Mouse (Mus musculus): Measurements from ENCODE around the gene Chordc1. TPM values are rescaled to one million over a fixed set of nuclear protein-coding genes. Genes with fewer than 3 reads are reported as not detected.

Chordc1 gene
- total and polyA plus RNA-seq, 2 experiments from 2014 or later, result 49.4 to 60.6 TPM

DNA sequence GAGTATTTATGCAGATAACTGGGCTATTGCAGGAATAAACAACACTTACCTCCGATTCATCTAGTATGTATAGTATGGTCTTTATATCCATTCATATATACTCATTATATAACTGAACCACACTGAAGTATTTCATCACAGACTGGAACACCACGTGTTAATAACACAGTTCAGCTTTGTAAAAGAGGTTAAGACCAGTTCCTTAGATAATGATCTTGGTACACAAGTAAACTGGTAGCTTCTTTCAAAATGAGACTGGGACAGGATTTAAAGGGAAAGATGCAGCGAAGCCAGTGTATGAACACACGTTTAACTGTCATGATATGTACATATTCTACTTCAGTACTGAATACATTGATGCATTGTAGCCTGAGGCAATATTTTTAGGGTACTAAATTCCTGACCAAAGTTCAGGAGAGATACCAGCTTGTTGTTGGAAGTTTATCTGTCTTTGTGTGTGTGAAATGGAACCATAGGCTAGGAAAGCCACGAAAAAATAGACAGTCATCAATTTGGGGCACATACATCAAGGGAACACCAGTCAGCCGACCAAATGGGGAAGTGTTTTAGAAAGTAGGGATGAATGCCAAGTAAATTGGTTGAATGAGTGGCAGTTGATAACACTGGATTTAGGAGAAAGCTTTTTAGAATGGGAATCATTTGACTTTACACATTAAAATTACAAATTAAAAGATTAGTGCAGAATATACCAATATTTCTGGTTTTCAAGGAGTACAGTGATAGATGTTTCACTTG, 1.3 kb downstream of the Chordc1 start:
- DNase-seq (ENCODE audit: low spot score) (no peak), ATAC-seq (ENCODE audit: low FRiP score) (no peak)
- no peak for TF ChIP-seq CTCF (IDR thresholded peaks at IDR 0.05)
- peaks cover 6% of the 10 kb centered on the region; the same call in 1 of the 2 replicates for H3K4me1 ChIP-seq (ENCODE audit: insufficient read depth, low read length)
- WGBS, result 50% methylated on average over 6 of the region's 6 CpGs
- H3K4me3 ChIP-seq (ENCODE audit: low read depth, low read length), result peak overlapping the region; percentile 95
- H3K4me2 ChIP-seq (ENCODE audit: low read depth, low read length, poor library complexity, severe bottlenecking), result peak overlapping the region; percentile 84
- H3K36me3 ChIP-seq (ENCODE audit: insufficient read depth, low read length), result no peaks in the 10 kb centered on the region
- H3K27ac ChIP-seq (ENCODE audit: low read depth, low read length), result no peak overlapping the region
- no peaks in the 10 kb centered on the region for H3K27me3 ChIP-seq (ENCODE audit: insufficient read depth, low read length)
- H3K9me3 ChIP-seq (ENCODE audit: low read length), result no peaks in the 10 kb centered on the region
- peak overlapping the region; percentile 98 for H3K9ac ChIP-seq (replicated peaks; ENCODE audit: low read length, poor library complexity, severe bottlenecking)

DNA sequence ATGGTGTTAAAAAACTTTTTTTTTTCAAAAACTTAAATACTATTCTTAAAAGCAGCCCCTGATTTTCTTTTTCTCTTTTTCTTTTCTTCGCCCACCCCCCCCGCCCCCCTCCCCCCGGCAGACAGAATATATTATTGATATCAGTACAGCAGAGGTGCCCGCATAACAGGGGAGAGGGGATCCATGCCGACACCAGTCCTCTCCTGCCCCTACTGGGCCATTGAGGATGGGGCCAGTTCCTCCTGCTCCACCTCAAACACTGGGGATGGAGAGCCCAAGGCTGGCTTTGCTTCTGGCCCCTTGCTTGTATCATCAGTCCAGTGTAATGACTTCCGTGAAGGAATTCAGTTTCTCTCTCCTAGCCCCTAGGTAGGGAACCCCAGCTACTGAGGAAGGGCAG, 6.4 kb downstream of the Chordc1 start:
- 91% methylated on average over 6 of the region's 6 CpGs for WGBS
- TF ChIP-seq CTCF (IDR thresholded peaks at IDR 0.05), result no peak
- H3K27me3 ChIP-seq (ENCODE audit: insufficient read depth, low read length), result no peaks in the 10 kb centered on the region
- no peak overlapping the region for H3K9ac ChIP-seq (replicated peaks; ENCODE audit: low read length, poor library complexity, severe bottlenecking)
- peaks cover 21% of the 10 kb centered on the region for H3K36me3 ChIP-seq (ENCODE audit: insufficient read depth, low read length)
- H3K4me1 ChIP-seq (ENCODE audit: insufficient read depth, low read length), result peaks cover 2% of the 10 kb centered on the region; the same call in 1 of the 2 replicates
- no peak overlapping the region for H3K4me2 ChIP-seq (ENCODE audit: low read depth, low read length, poor library complexity, severe bottlenecking)
- ATAC-seq (ENCODE audit: low FRiP score), result no peak
- no peaks in the 10 kb centered on the region for H3K9me3 ChIP-seq (ENCODE audit: low read length)
- no peak for DNase-seq (ENCODE audit: low spot score)
- H3K27ac ChIP-seq (ENCODE audit: low read depth, low read length), result no peak overlapping the region
- H3K4me3 ChIP-seq (ENCODE audit: low read depth, low read length), result no peak overlapping the region

DNA sequence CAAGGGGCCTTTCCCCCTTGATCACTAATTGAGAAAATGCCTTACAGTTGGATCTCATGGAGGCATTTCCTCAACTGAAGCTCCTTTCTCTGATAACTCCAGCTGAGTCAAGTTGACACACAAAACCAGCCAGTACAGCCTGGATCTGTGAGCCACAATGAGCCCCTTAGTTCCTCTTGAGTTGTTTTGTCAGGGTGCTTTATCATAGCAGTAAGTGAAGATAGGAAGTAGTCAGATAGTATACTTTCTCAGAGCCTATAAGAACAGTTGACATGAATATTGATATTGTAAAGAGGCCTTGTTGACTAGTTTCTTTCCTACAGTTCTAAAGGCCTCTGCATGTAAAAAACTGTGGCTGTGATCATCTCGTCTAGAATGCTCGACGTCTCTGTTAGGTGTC, 28.1 kb downstream of the Chordc1 start:
- DNase-seq (ENCODE audit: low spot score), result no peak
- no peaks in the 10 kb centered on the region for H3K4me1 ChIP-seq (ENCODE audit: insufficient read depth, low read length)
- H3K27me3 ChIP-seq (ENCODE audit: insufficient read depth, low read length), result no peaks in the 10 kb centered on the region
- no peak overlapping the region for H3K27ac ChIP-seq (ENCODE audit: low read depth, low read length)
- H3K4me2 ChIP-seq (ENCODE audit: low read depth, low read length, poor library complexity, severe bottlenecking), result no peak overlapping the region
- no peak overlapping the region for H3K9ac ChIP-seq (replicated peaks; ENCODE audit: low read length, poor library complexity, severe bottlenecking)
- ATAC-seq (ENCODE audit: low FRiP score), result no peak
- no peak overlapping the region for H3K4me3 ChIP-seq (ENCODE audit: low read depth, low read length)
- H3K9me3 ChIP-seq (ENCODE audit: low read length), result no peaks in the 10 kb centered on the region
- no peak for TF ChIP-seq CTCF (IDR thresholded peaks at IDR 0.05)
- H3K36me3 ChIP-seq (ENCODE audit: insufficient read depth, low read length), result no peaks in the 10 kb centered on the region; the same call in 1 of the 2 replicates
- WGBS, result 93% methylated on average over 3 of the region's 3 CpGs

Other genes with a start within 250 kb of the Chordc1 start
- gene Naalad2, start 110.9 kb downstream of the Chordc1 start, total RNA-seq (2014; rRNA removed), result 1.9 and 2.1 TPM in 2 replicates
- 0.94 and 1.9 TPM in 2 replicates for gene Naalad2, start 110.9 kb downstream of the Chordc1 start, polyA plus RNA-seq (2015; fragmentation: Nextera tagmentation; extraction: Ambion mirVana)
- gene Ubtfl1, start 112.3 kb downstream of the Chordc1 start, total RNA-seq (2014; rRNA removed), result not detected in 2 replicates
- gene Ubtfl1, start 112.3 kb downstream of the Chordc1 start, polyA plus RNA-seq (2015; fragmentation: Nextera tagmentation; extraction: Ambion mirVana), result not detected in 2 replicates
- gene Mbd3l2, start 138.5 kb downstream of the Chordc1 start, total RNA-seq (2014; rRNA removed), result not detected in 2 replicates
- gene Mbd3l2, start 138.5 kb downstream of the Chordc1 start, polyA plus RNA-seq (2015; fragmentation: Nextera tagmentation; extraction: Ambion mirVana), result not detected in 2 replicates
- 36.1 and 43.1 TPM in 2 replicates for gene Zfp558, start 186.1 kb downstream of the Chordc1 start, total RNA-seq (2014; rRNA removed)
- gene Zfp558, start 186.1 kb downstream of the Chordc1 start, polyA plus RNA-seq (2015; fragmentation: Nextera tagmentation; extraction: Ambion mirVana), result 25.6 and 26.7 TPM in 2 replicates
- gene Mbd3l1, start 186.2 kb downstream of the Chordc1 start, total RNA-seq (2014; rRNA removed), result not detected in 2 replicates
- not detected in 2 replicates for gene Mbd3l1, start 186.2 kb downstream of the Chordc1 start, polyA plus RNA-seq (2015; fragmentation: Nextera tagmentation; extraction: Ambion mirVana)

Data from midbrain, postnatal 0 days (tissue).